Mouse (Mus musculus) bone marrow macrophage, adult 2 months (primary cell): ENCODE data around the gene Camkmt.

Experiments used
- CTCF ChIP-seq: IDR thresholded peaks from 2 replicates; pipeline ENCODE4 v1.5.1; 2012; ENCODE audit warnings: low read depth, mild to moderate bottlenecking, low read length, moderate library complexity
- POLR2A ChIP-seq: IDR thresholded peaks from 2 replicates; pipeline ENCODE4 v1.6.1; 2012; ENCODE audit warnings: mild to moderate bottlenecking, low read depth, low read length, borderline replicate concordance

DNA sequence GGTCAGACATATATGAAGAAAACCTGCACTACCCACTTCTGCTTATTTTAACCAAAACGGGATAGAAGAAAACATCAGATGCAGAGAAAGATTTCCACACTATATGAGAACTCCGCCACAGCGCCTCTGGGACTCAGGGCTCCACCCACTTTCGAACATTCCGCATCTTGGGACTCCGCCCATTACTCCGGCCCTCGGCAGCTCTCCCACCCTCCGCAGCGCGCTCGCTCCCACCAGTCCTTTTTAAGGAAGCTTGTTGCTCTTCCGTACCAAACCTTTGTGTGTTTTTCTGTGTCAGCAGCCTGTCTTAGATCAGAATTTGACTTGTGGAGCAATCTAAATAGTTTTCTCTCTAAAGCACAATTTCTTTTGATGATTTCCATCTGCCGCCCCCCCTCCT, 367.7 kb downstream of the Camkmt start:
- TF ChIP-seq CTCF (no peak), POLR2A (no peak)
